Mouse (Mus musculus) brain, embryonic 14.5 days (tissue): ENCODE measurements around the gene Dcaf11.

Experiments used
- CTCF ChIP-seq: fragments of 200-500 bp; IDR thresholded peaks from 2 replicates; pipeline ENCODE4 v1.5.1; 2012; ENCODE audit warnings: inconsistent platforms, mild to moderate bottlenecking, moderate library complexity, borderline replicate concordance; ENCODE audit not compliant: insufficient read depth, insufficient read length; ENCODE audit errors: extremely low read depth
- POLR2A ChIP-seq: fragments of 200-500 bp; IDR thresholded peaks from 2 replicates; pipeline ENCODE4 v1.6.1; 2012; ENCODE audit warnings: mild to moderate bottlenecking, inconsistent platforms, borderline replicate concordance; ENCODE audit not compliant: poor library complexity, insufficient read depth, insufficient read length, severe bottlenecking; ENCODE audit errors: extremely low read depth

DNA sequence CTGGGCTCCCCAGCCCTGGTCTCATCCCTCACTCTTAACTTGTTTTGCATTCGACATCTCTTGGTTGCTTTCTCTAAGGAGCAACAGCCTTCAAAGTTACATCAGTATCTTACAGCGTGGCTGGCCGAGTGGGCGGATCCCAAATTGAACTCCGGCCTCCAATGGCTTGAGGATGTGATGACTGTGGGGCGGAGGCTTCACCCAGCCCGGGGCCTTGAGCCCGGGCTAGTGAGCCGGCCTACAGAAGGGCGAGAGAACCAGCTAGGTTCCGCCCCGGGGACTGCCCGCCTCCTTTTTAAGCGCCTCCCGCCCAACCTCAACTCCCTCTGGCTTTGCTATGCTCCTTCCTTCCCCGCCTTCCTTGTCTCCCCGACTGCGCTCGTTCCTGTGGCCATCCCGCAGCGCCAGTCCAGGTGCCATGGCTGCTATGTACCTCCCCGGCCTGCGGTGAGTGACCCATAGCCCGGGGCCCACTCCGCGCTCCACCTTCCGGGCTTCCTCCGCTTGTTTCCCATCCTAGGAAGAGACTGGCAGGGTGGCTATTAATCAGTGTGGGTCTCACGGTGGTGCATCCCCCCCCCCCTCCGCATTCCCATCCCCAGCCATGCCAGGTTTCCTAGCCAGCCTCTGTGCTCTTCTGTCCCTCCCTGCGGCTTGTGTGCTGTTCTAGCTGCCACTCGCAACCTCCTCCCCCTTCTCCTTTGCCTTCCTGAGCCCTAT is 19.6 kb upstream of the Dcaf11 start, which contains the start of gene Pck2:
- TF ChIP-seq POLR2A (peak; percentile 21; the same call in 1 of the 2 replicates), CTCF (no peak)
